Mouse (Mus musculus): ENCODE data around the gene Gm3526.
"Not testable (repeated sequence)": the region's sequence is repeated elsewhere in the genome, so short reads cannot be mapped to it uniquely, and the experiment has no call there.

Gene Gm3526

GRCm38 (mm10) chr14:5260480-5260879 is at the start of gene Gm3526:
Gm3526 (minus strand) TSS chr14:5260580.
- not testable (repeated sequence) for DNase-seq (ENCODE audit: inconsistent ontology term)

Data from Muller cell, postnatal 12 days (primary cell).